Mouse (Mus musculus) lung, embryonic 16.5 days (tissue): ENCODE results near the gene Drd4. TPM values are rescaled to one million over a fixed set of nuclear protein-coding genes. Genes with fewer than 3 reads are reported as not detected.
A peak's percentile ranks its signal among the peaks of the same experiment; 100 is the strongest.

Source experiments
- ATAC-seq: fragments of 200-750 bp; cut with Nextera tagmentation; 2 replicates; pipeline ENCODE4 v1.8.0; 2017; ENCODE audit warnings: low read depth, mild to moderate bottlenecking, moderate library complexity
- H3K27ac ChIP-seq: fragments of 300-500 bp; sonication (generic); 2 replicates; pipeline ENCODE4 v1.5.1; 2014; ENCODE audit warnings: mild to moderate bottlenecking, control low read depth, low read length
- H3K27me3 ChIP-seq: fragments of 300-500 bp; sonication (generic); 2 replicates; pipeline ENCODE4 v1.6.1; 2014; ENCODE audit warnings: low read depth, low read length, mixed read lengths; ENCODE audit not compliant: control insufficient read depth, insufficient read depth
- H3K36me3 ChIP-seq: fragments of 300-500 bp; sonication (generic); 2 replicates; pipeline ENCODE4 v1.6.1; 2014; ENCODE audit warnings: low read length; ENCODE audit not compliant: control insufficient read depth, insufficient read depth
- H3K4me1 ChIP-seq: fragments of 300-500 bp; sonication (generic); replicated peaks from 2 replicates; pipeline ENCODE4 v1.6.1; 2014; ENCODE audit warnings: low read length, mixed read lengths; ENCODE audit not compliant: control insufficient read depth, insufficient read depth
- H3K4me2 ChIP-seq: fragments of 300-500 bp; sonication (generic); 2 replicates; pipeline ENCODE4 v1.6.1; 2014; ENCODE audit warnings: low read depth, low read length, control low read depth
- H3K4me3 ChIP-seq: fragments of 300-500 bp; sonication (generic); 2 replicates; pipeline ENCODE4 v1.5.1; 2014; ENCODE audit warnings: mild to moderate bottlenecking, low read length, control low read depth
- H3K9ac ChIP-seq: fragments of 300-500 bp; sonication (generic); 2 replicates; pipeline ENCODE4 v1.6.1; 2014; ENCODE audit warnings: low read length, control low read depth
- H3K9me3 ChIP-seq: fragments of 300-500 bp; sonication (generic); 2 replicates; pipeline ENCODE4 v1.6.1; 2016; ENCODE audit warnings: low read length; ENCODE audit not compliant: control insufficient read depth
- WGBS: fragments of 180-500 bp; shearing (Covaris S2); extraction: QIAGEN DNeasy Blood & Tissue Kit; methylation state at CpG from one replicate; pipeline ENCODE4 v1.1.7; 2014; 5-methylcytosine and 5-hydroxymethylcytosine counted together
- polyA plus RNA-seq: library from polyadenylated mRNA; unstranded; fragments of >200 nt; fragmentation: Nextera tagmentation; extraction: Ambion mirVana; gene quantifications from 2 replicates; pipeline ENCODE4 v1.2.1, GENCODE M21; 2015

The Drd4 gene
- polyA plus RNA-seq, 1 experiment from 2014 or later = 0.43 TPM

- 85% methylated on average over 4 of the region's 4 CpGs for whole genome bisulfite sequencing
- peaks cover 2% of the 10 kb centered on the region; the same call in 1 of the 2 replicates for H3K27me3 ChIP-seq
- H3K9ac ChIP-seq = no peak overlapping the region
- H3K36me3 ChIP-seq = no peaks in the 10 kb centered on the region
- H3K4me2 ChIP-seq = no peak overlapping the region
- H3K4me1 ChIP-seq = peaks cover 12% of the 10 kb centered on the region; the same call in 1 of the 2 replicates
- no peak for ATAC-seq
- no peak overlapping the region for H3K4me3 ChIP-seq
- H3K9me3 ChIP-seq = no peaks in the 10 kb centered on the region
- H3K27ac ChIP-seq = no peak overlapping the region
These were observed 9.1 kb upstream of the Drd4 start for GRCm38 (mm10) chr7:141282756-141283155.

GRCm38 (mm10) chr7:141288042-141288441 lies 3.8 kb upstream of the Drd4 start:
- Histone ChIP-seq H3K36me3 (no peaks in the 10 kb centered on the region), H3K27me3 (peaks cover 23% of the 10 kb centered on the region), H3K4me3 (no peak overlapping the region), H3K9me3 (no peaks in the 10 kb centered on the region), H3K4me2 (no peak overlapping the region), H3K27ac (no peak overlapping the region), H3K9ac (no peak overlapping the region), H3K4me1 (no peaks in the 10 kb centered on the region; the same call in 1 of the 2 replicates)
- WGBS = 74% methylated on average over 3 of the region's 3 CpGs
- no peak for ATAC-seq

GRCm38 (mm10) chr7:141292583-141293388 lies 980 bp downstream of the Drd4 start:
- Histone ChIP-seq H3K9ac (no peak overlapping the region), H3K4me3 (no peak overlapping the region), H3K4me1 (peaks cover 11% of the 10 kb centered on the region), H3K27ac (no peak overlapping the region), H3K9me3 (no peaks in the 10 kb centered on the region), H3K36me3 (0 out of 2 replicates have a peak, but pooled peaks cover 5% of the 10 kb centered on the region), H3K27me3 (peaks cover 39% of the 10 kb centered on the region), H3K4me2 (no peak overlapping the region)
- 43% methylated on average over 15 of the region's 15 CpGs for WGBS
- ATAC-seq = no peak

- peaks cover 39% of the 10 kb centered on the region for H3K27me3 ChIP-seq
- peaks cover 11% of the 10 kb centered on the region for H3K4me1 ChIP-seq
- peak overlapping the region; percentile 43 for H3K4me3 ChIP-seq
- H3K9me3 ChIP-seq = no peaks in the 10 kb centered on the region
- no peak overlapping the region for H3K27ac ChIP-seq
- 0 out of 2 replicates have a peak, but pooled peaks cover 5% of the 10 kb centered on the region for H3K36me3 ChIP-seq
- 1% methylated on average over 50 of the region's 53 CpGs for WGBS
- peak overlapping the region; percentile 76 for H3K4me2 ChIP-seq
- peak overlapping the region; percentile 62 for H3K9ac ChIP-seq
- ATAC-seq = peak; percentile 46; the same call in 1 of the 2 replicates
These were observed 2.2 kb downstream of the Drd4 start for GRCm38 (mm10) chr7:141293852-141294471.

- H3K27ac ChIP-seq = no peak overlapping the region
- H3K9ac ChIP-seq = no peak overlapping the region; the same call in 1 of the 2 replicates
- peaks cover 11% of the 10 kb centered on the region for H3K4me1 ChIP-seq
- 2% methylated on average over 19 of the region's 22 CpGs for WGBS
- 0 out of 2 replicates have a peak, but pooled peaks have one; percentile 6 for ATAC-seq
- H3K4me3 ChIP-seq = peak overlapping the region; percentile 43
- peaks cover 39% of the 10 kb centered on the region for H3K27me3 ChIP-seq
- no peaks in the 10 kb centered on the region for H3K9me3 ChIP-seq
- 0 out of 2 replicates have a peak, but pooled peaks cover 10% of the 10 kb centered on the region for H3K36me3 ChIP-seq
- H3K4me2 ChIP-seq = peak overlapping the region; percentile 76
These were observed 2.7 kb downstream of the Drd4 start for GRCm38 (mm10) chr7:141294479-141294878.

GRCm38 (mm10) chr7:141297926-141298650 lies 6.3 kb downstream of the Drd4 start:
- WGBS = 62% methylated on average over 3 of the region's 3 CpGs
- H3K27me3 ChIP-seq = peaks cover 16% of the 10 kb centered on the region
- ATAC-seq = no peak
- no peak overlapping the region for H3K4me2 ChIP-seq
- H3K27ac ChIP-seq = no peak overlapping the region
- H3K36me3 ChIP-seq = peaks cover 33% of the 10 kb centered on the region
- H3K9ac ChIP-seq = no peak overlapping the region
- H3K9me3 ChIP-seq = no peaks in the 10 kb centered on the region
- no peak overlapping the region for H3K4me3 ChIP-seq
- peaks cover 11% of the 10 kb centered on the region for H3K4me1 ChIP-seq

- H3K9ac ChIP-seq = no peak overlapping the region
- no peaks in the 10 kb centered on the region for H3K9me3 ChIP-seq
- 91% methylated on average over 8 of the region's 8 CpGs for WGBS
- no peak overlapping the region for H3K4me3 ChIP-seq
- peaks cover 3% of the 10 kb centered on the region for H3K4me1 ChIP-seq
- no peak for ATAC-seq
- H3K27ac ChIP-seq = no peak overlapping the region
- no peak overlapping the region for H3K4me2 ChIP-seq
- peaks cover 33% of the 10 kb centered on the region for H3K36me3 ChIP-seq
- H3K27me3 ChIP-seq = peaks cover 5% of the 10 kb centered on the region
These were observed 7.4 kb downstream of the Drd4 start for GRCm38 (mm10) chr7:141299175-141299574.

DNA sequence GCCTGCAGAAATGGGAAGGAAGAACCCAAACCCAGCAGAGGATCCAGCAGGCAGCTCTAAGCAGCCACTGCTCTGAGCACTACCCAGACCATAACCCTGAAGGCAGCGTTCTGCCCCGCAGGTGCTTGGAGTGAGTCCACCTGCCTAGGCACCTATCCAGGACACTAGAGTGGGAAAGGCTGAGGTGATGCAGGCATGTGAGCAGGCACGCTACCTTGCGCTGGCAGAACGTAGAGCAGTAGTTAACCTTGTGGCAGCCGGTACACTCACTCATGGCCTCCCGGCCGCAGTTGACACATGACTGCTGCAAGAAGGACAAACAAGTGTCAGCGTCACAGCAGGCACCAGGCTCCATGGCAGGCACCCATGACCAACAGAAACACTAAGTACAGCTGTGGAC lies 9.6 kb downstream of the Drd4 start:
- H3K4me1 ChIP-seq = no peaks in the 10 kb centered on the region
- H3K36me3 ChIP-seq = peaks cover 46% of the 10 kb centered on the region
- H3K9me3 ChIP-seq = no peaks in the 10 kb centered on the region
- H3K4me3 ChIP-seq = no peak overlapping the region
- H3K27ac ChIP-seq = no peak overlapping the region
- H3K9ac ChIP-seq = no peak overlapping the region
- 92% methylated on average over 9 of the region's 9 CpGs for WGBS
- H3K4me2 ChIP-seq = no peak overlapping the region
- no peak for ATAC-seq
- no peaks in the 10 kb centered on the region for H3K27me3 ChIP-seq
